Mouse (Mus musculus): Measurements from ENCODE around the gene Abcc2.

The Abcc2 gene

DNA sequence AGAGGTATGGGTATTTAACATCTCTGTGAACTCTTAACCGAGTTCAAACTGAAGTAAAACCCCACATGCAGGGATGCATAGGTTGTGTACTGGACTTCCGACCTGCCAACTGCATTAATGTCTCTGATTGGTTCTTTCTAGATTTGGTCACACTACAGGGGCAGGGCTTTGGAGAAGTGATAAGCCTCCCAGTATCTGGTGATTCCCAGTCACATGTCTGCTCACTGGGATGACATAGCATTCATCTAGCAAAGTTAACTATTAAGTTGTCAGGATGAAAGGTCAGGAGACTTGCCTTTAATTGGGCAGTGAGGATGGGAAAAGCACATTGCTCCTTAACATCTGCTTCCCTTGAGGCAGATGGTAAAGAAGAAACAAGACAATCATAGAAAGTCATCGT is at the start of gene Abcc2:
Abcc2 (plus strand) TSS at position 213 of the 400 bp plus-strand sequence.
- no peak for DNase-seq (ENCODE audit: low spot score)

- no peak for DNase-seq (ENCODE audit: low spot score)
Measured at GRCm38 (mm10) chr19:43738409-43738808, 43.6 kb upstream of the Abcc2 start.

DNA sequence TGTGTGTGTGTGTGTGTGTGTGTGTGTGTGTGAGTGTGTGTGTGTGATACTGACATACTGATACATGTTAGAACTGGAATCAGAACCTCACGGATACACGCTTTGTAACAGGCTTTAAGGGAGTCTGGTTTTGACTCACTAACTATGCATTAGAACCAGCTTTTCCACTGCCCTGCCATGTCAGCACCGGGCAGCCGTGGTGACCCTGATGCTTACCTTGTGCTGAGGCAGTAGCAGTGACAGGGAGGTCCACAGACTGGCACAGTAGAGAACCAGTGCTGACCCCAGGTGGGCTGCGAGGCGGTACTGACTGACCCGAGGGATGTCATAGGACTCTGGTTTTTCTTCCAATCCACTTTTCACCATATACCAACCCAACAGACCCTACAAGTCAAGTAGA is 38.6 kb upstream of the Abcc2 start:
- DNase-seq (ENCODE audit: low spot score): no peak

GRCm38 (mm10) chr19:43745740-43746139 is 36.3 kb upstream of the Abcc2 start:
- DNase-seq (ENCODE audit: low spot score): no peak

GRCm38 (mm10) chr19:43747877-43748276 is 34.1 kb upstream of the Abcc2 start:
- no peak for DNase-seq (ENCODE audit: low spot score)

DNA sequence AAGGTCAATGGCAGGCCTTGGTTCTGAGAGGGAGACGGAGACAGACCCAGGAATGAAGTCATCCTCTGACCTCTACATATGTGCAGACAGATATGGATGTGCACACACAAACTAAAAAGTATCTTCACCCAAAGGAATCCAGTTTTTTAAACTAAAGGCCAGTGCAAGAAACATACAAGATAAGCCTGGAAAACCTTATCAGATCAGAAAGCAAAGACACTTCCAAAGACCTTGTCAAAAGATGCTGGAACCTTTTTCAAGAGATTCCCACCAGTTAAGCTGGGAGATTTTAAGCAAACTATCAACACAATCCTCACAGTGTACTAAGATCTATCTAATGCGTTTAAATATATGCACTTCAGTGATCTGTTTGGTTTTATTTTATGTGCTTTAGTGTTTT is 32.0 kb upstream of the Abcc2 start:
- no peak for DNase-seq (ENCODE audit: low spot score)

DNA sequence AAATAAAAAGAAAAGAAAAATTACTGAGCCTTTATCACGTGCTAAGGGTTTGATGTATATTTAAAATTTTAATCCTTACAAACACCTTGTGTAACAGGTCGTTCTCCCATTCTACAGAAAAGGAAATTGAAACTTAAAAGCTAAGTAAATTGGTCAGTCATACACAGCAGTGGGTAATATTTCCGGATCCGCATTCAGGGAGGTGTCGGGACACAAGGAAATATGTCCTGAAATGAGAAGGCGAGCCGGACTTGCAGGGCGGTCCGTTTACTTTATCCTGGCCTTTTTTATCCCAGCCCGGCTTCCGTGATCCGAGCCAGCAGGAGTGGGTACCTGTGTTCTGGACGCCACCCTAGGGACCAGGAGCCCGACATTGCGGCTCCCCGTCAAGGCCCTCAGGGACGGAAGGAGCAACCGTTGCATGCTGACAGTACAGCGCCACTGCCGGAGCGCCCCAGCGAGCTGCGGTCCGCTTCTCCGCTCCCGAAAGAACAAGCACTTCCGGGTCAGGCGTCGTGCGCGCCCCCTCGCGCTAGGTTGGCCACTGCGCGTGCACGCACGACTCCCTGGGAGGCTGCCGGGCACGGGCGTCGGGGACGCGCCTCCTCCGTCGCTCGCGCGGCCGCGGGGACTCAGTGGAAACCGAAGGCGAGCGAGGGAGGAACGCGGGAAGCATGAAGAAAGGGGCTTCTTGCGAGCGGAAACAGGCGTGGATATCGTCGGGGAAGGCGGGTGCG is 29.3 kb upstream of the Abcc2 start, which contains the start of the genes Cutc and Cox15:
Cutc (plus strand) TSS at position 508 of the 737 bp plus-strand sequence.
Cox15 (minus strand) TSS at position 512 of the 737 bp plus-strand sequence.
- peak; percentile 98 for DNase-seq (ENCODE audit: low spot score)

- DNase-seq (ENCODE audit: low spot score): peak; percentile 88
Measured at GRCm38 (mm10) chr19:43753226-43753835, 28.7 kb upstream of the Abcc2 start.

DNA sequence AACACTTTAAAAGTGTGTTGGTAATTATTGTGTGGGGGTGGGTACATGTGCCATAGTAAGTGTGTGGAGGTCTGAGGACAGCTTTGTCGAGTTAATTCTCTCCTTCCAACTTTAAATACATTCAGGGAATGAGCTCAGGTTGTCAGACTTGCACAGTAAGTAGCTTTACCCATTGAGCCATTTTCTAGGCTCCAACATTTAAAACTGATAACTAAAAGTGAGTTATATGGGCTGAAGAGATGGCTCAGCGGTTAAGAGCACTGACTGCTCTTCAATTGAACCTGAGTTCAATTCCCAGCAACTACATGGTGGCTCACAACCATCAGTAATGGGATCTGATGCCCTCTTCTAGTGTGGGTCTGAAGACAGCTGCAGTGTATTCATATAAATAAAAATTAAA is 27.8 kb upstream of the Abcc2 start:
- DNase-seq (ENCODE audit: low spot score): no peak

DNA sequence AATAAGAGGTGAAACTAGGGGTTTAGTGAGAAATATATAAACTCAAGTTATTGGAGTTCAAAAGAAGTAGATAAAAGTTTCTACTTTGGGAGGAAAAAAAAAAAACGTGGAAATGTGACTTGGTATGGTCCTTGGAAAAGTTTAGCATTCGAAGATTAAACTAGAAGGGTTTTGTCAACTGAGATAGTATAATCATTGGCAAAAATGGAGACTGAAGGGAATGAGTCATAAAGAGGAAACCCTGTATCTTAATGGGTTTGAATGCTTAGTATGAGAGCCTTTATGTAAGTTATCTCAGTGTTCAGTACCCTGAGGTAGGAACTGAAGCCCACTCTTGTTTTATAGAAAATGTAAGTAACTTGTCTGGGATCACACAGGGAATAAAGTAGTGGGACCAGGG is 27.1 kb upstream of the Abcc2 start:
- DNase-seq (ENCODE audit: low spot score): no peak

DNA sequence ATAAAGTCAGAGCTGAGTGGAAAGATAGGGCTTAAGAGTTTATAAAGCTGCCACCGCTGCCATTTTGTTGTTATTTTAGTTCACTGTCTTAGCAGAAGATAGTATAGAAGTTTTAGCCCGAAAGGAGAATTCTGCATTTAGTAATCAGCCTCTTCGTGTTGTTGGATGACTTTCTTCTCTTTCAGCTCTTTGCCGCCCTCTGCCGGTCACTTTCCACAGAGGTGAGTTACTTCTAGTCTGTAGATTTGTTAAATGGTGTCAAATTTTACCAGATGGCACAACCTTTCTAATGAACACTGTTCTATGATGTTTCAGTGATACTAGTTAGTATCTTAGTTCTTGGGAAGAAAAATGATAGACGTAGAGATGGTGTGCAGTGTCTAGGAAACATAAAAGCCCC is 21.5 kb upstream of the Abcc2 start:
- DNase-seq (ENCODE audit: low spot score): peak; percentile 89

DNA sequence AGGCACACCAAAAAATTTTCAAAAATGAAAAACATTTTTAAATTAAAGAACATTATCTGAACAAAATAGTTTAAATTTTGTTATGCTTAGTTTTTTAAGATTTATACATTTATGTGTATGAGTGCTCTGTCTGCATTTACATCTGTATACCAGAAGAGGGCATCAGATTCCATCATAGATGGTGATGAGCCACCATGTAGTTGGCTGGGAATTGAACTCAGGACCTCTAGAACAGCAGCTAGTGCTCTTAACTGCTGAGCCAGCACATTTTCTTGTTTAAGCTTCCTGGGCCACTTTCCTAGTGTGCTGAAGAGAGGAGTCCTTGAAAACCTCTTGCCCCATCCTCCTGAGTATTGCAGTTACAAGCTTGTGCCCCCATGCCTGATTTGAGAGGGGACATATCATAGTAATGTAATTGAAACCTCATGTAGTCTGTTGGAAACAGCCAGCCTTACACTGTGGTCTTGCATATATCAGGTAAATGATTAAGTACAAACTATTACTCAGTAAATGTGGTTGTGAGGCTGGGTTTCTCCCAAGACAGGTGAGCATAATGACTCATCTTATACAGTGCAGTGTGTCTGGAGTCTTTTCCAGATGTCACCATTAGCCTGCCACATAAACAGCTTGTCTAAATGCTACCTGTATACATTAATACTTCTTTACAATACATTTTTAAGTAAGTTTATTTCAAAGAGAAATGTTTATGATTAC is 20.3 kb upstream of the Abcc2 start:
- no peak for DNase-seq (ENCODE audit: low spot score)

DNA sequence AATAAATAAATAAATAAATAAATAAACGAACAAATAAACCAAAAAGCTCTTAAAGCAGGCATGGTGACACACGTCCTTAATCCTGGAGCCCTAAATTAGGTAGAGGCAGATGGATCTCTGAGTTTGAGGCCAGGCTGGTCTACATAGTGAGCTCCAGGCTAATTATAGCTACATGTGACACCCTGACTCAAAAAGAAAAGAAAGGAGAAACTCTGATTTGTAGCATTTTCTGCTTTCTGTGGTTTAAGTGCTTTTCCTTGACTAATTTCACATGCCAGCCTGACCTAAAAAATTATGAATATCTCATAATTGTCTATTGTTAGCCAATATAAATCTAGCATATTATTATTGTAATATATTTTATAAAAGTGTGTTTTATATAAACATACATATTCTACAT is 19.6 kb upstream of the Abcc2 start:
- DNase-seq (ENCODE audit: low spot score): no peak

DNA sequence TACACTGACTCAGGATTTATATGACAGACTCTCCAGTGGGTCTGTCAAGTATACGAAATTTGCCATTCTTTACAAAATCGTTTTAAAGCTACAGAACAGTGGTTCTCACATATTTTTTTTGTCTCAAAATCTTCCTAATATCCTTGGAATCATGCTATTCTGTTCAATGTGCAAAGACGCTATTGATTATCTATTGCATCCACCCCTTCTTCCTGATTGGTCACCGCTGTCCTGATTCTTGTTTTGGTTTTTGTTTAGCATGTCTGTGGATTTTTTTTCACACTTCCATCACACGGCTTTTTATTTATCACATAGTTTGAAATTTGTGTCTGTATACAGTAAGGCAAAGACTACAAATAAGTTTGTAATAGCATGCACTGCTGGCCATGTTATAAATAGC is 15.5 kb upstream of the Abcc2 start:
- no peak for DNase-seq (ENCODE audit: low spot score)

GRCm38 (mm10) chr19:43767549-43768322 is 14.3 kb upstream of the Abcc2 start:
- no peak for DNase-seq (ENCODE audit: low spot score)

- DNase-seq (ENCODE audit: low spot score): no peak
Measured at GRCm38 (mm10) chr19:43769366-43769960, 12.5 kb upstream of the Abcc2 start.

- DNase-seq (ENCODE audit: low spot score): no peak
Measured at GRCm38 (mm10) chr19:43770584-43770983, 11.4 kb upstream of the Abcc2 start.

- DNase-seq (ENCODE audit: low spot score): no peak
Measured at GRCm38 (mm10) chr19:43771499-43771969, 10.5 kb upstream of the Abcc2 start.

DNA sequence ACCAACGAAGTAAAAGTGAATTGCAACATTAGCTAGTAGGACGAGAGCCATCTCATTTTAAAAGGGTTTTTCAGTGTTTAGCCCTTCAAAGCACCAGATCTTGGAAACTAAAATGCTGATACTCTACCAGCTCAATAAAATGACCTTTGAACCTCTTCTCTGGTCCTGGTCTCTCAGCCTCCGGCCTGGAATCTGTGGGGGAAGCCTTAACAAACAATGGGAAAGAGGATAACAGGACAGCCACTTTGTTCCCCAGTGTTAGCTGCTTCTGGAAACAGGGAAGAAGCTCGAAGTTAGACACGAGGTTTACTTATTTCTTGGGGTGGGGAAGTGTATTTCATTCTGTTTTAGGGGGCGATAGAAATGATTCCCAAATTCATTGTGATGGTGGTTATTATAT is 9.7 kb upstream of the Abcc2 start:
- no peak for DNase-seq (ENCODE audit: low spot score)

GRCm38 (mm10) chr19:43775433-43775832 is 6.6 kb upstream of the Abcc2 start:
- no peak for DNase-seq (ENCODE audit: low spot score)

DNA sequence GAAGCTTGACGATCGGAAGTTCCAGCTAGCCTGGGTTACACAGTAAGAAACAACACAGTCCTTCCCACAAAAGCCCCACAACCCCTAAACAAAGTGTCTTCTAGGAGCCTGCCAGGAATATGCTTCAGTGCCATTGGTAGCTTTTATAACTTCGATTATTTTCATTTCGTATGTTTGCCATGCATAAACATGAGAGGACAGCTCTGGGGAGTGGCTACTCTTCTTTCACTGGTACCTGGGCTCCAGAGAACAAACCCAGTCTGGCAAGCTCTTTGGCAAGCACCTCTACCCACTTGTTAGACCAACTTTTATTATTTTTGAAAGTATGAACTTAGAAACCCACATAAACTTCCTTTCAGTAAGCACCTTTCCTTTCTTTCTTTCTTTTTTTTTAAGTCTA is 5.4 kb upstream of the Abcc2 start:
- no peak for DNase-seq (ENCODE audit: low spot score)

DNA sequence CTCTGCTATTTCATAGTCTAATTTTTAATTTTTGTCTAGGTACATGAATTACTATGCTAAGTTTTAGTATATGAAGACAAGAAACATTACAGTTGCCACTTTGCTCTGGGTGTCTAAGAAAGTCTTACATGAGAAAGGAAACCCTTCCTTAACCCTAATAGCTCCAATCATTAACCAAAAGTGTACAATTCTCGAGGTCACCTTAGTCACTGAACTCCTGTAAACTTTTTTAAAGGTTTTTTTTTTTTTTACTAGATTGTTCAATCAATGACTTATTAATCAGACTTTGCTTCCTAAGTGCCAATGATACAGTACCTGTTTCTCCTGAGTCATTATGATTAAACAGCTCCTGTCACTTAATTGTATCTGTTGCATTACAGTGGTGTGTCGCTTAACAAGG is 4.7 kb upstream of the Abcc2 start:
- no peak for DNase-seq (ENCODE audit: low spot score)
